In the genomic region with DNA sequence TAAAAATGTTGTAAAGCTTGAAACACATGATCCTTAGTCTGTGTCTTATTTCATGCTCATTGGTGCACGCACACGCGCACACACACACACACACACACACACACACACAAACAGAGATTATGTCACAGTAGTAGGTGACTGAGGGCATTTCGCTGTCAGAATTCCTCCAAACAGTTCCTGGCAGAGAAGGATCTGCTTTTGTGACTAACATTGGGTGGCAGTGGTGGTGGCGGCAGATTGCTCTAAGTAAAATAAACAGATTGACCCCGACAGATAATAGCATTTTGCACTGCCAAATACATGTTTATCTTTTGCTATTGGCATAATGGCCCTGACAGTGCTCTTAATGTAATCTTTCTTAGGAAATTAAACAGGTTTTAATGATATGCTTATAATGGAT, we compare ENCODE assay signal across 23 mouse cellular contexts.
DNase-seq lines count a peak whose midpoint lies in the region; ATAC-seq and TF ChIP-seq lines count a peak whose summit lies in the region.
"Had no signal": no experiment of that assay in that cellular context is flagged by ENCODE, and none has a peak within 500 bp of the region (broad histone marks: within the 10 kb centered on the region; RNA-seq: fewer than 3 reads in every experiment).

No protein-coding gene starts in this region.

- TF ChIP-seq POLR2A in CH12.LX (IDR thresholded peaks at IDR 0.05; ENCODE audit: low read depth, low read length), result no peak

- H3K79me2 ChIP-seq in CH12.LX (replicated peaks; ENCODE audit: control insufficient read depth, extremely low read depth, insufficient read depth, poor library complexity, severe bottlenecking), result no peaks in the 10 kb centered on the region
- no peaks in the 10 kb centered on the region for H3K79me2 ChIP-seq in macrophage (ENCODE audit: inconsistent target)

- in situ Hi-C loops in CH12.LX (cut with MboI; ENCODE audit: low pct_ligation_motif_present, low pct_unique_long_range_greater_than_20kb, low sequenced_read_pairs), result loop anchor here (10.0 kb wide), 1 partner anchor 92 kb away; no protein-coding TSS in a partner anchor

- ATAC-seq in lung, embryonic 14.5 days (ENCODE audit: insufficient read depth), result no peak
- no peak for ATAC-seq in hindbrain, postnatal 0 days
- ATAC-seq: activated CD4-positive, CD25-positive, alpha-beta regulatory T cell, adult 4 months; CD4-positive, CD25-positive, alpha-beta regulatory T cell, adult 4 months; forebrain, postnatal 0 days had no signal

- no peaks in the 10 kb centered on the region for H3K9me3 ChIP-seq in lung, embryonic 14.5 days (ENCODE audit: low read depth, low read length)
- H3K9me3 ChIP-seq in CH12.LX (replicated peaks; ENCODE audit: low read length), result peaks cover 3% of the 10 kb centered on the region
- no peaks in the 10 kb centered on the region for H3K9me3 ChIP-seq in hindbrain, postnatal 0 days (ENCODE audit: low read length)
- H3K9me3 ChIP-seq: embryonic facial prominence, embryonic 12.5 days; embryonic facial prominence, embryonic 15.5 days; heart, embryonic 12.5 days; heart, embryonic 15.5 days had no signal

- H3K27me3 ChIP-seq in lung, embryonic 14.5 days (ENCODE audit: insufficient read depth, low read length), result no peaks in the 10 kb centered on the region
- no peaks in the 10 kb centered on the region for H3K27me3 ChIP-seq in CH12.LX (replicated peaks)
- H3K27me3 ChIP-seq in hindbrain, postnatal 0 days (ENCODE audit: insufficient read depth, low read length), result no peaks in the 10 kb centered on the region
- H3K27me3 ChIP-seq: embryonic facial prominence, embryonic 12.5 days; embryonic facial prominence, embryonic 15.5 days; heart, embryonic 12.5 days; heart, embryonic 15.5 days had no signal

- DNase-seq in lung, embryonic 14.5 days, result peak; percentile 20
- DNase-seq in lung, postnatal 14 days, result no peak
- no peak for DNase-seq in CH12.LX (ENCODE audit: extremely low read depth)
- DNase-seq in lung, postnatal 25 days (ENCODE audit: low spot score), result peak; percentile 43
- no peak for DNase-seq in ovary, adult 18-20 months (ENCODE audit: low spot score)
- no peak for DNase-seq in spleen, postnatal 10 days (ENCODE audit: low spot score in 2 of 2)
- no peak for DNase-seq in hindbrain, postnatal 0 days (ENCODE audit: low spot score)
- DNase-seq: adrenal gland, adult 8-10 months; adrenal gland, postnatal 25 days; cerebellum, adult 18-20 months; cerebellum, adult 9-11 months; cerebellum, postnatal 25 days; forebrain, postnatal 0 days; gastrocnemius, postnatal 25 days; heart, postnatal 4 days had no signal

- no peaks in the 10 kb centered on the region for H3K36me3 ChIP-seq in lung, embryonic 14.5 days (ENCODE audit: insufficient read depth)
- H3K36me3 ChIP-seq in CH12.LX (replicated peaks in 1 of 2; ENCODE audit: control insufficient read depth in 1 of 2, insufficient read depth in 1 of 2, low read length in 1 of 2) (no peaks in the 10 kb centered on the region), macrophage (ENCODE audit: inconsistent target) (no peaks in the 10 kb centered on the region)
- no peaks in the 10 kb centered on the region for H3K36me3 ChIP-seq in hindbrain, postnatal 0 days (ENCODE audit: insufficient read depth, low read length)
- H3K36me3 ChIP-seq: embryonic facial prominence, embryonic 12.5 days; embryonic facial prominence, embryonic 15.5 days; heart, embryonic 12.5 days; heart, embryonic 15.5 days had no signal

- dilution Hi-C loops in CH12.LX (cut with MboI; ENCODE audit: extremely low pct_ligation_motif_present, extremely low pct_unique_long_range_greater_than_20kb, low sequenced_read_pairs), result no loop called here

- TF ChIP-seq RAD21 in CH12.LX (IDR thresholded peaks at IDR 0.05; ENCODE audit: low read depth, low read length), result no peak

- TF ChIP-seq CTCF in lung, embryonic 14.5 days (IDR thresholded peaks at IDR 0.05; ENCODE audit: low read depth), result no peak
- TF ChIP-seq CTCF in CH12.LX (conservative IDR thresholded peaks at IDR 0.05 in 1 of 2, IDR thresholded peaks at IDR 0.05 in 1 of 2; ENCODE audit: low read depth in 2 of 2, low read length in 2 of 2), result no peak
- no peak for TF ChIP-seq CTCF in hindbrain, postnatal 0 days (IDR thresholded peaks at IDR 0.05; ENCODE audit: low read depth)

- no peak overlapping the region for H3K4me3 ChIP-seq in lung, embryonic 14.5 days (ENCODE audit: low read depth, low read length)
- no peak overlapping the region for H3K4me3 ChIP-seq in CH12.LX (replicated peaks in 1 of 3; ENCODE audit: low read depth in 2 of 3, low read length in 2 of 3, poor library complexity in 1 of 3)
- no peak overlapping the region for H3K4me3 ChIP-seq in macrophage (ENCODE audit: inconsistent target)
- no peak overlapping the region for H3K4me3 ChIP-seq in hindbrain, postnatal 0 days (ENCODE audit: low read length)
- H3K4me3 ChIP-seq: embryonic facial prominence, embryonic 12.5 days; embryonic facial prominence, embryonic 15.5 days; heart, embryonic 12.5 days; heart, embryonic 15.5 days had no signal

- no peak overlapping the region for H3K27ac ChIP-seq in lung, embryonic 14.5 days (ENCODE audit: low read depth)
- no peak overlapping the region for H3K27ac ChIP-seq in CH12.LX (ENCODE audit: insufficient read depth, low read depth)
- H3K27ac ChIP-seq in macrophage, result peak overlapping the region; percentile 68
- no peak overlapping the region for H3K27ac ChIP-seq in hindbrain, postnatal 0 days
- H3K27ac ChIP-seq: embryonic facial prominence, embryonic 12.5 days; embryonic facial prominence, embryonic 15.5 days; heart, embryonic 15.5 days; hindbrain, embryonic 14.5 days had no signal

- no peak overlapping the region for H3K4me2 ChIP-seq in lung, embryonic 14.5 days
- peak overlapping the region; percentile 41; the same call in 1 of the 2 replicates for H3K4me2 ChIP-seq in CH12.LX (ENCODE audit: insufficient read depth, low read depth, poor library complexity, severe bottlenecking)
- no peak overlapping the region for H3K4me2 ChIP-seq in hindbrain, postnatal 0 days (ENCODE audit: low read depth, low read length)
- H3K4me2 ChIP-seq: embryonic facial prominence, embryonic 12.5 days; embryonic facial prominence, embryonic 15.5 days; heart, embryonic 12.5 days; heart, embryonic 15.5 days; hindbrain, embryonic 14.5 days had no signal

- 45% methylated on average over 6 of the region's 6 CpGs for WGBS in lung, embryonic 14.5 days
- WGBS in macrophage (ENCODE audit: missing documents), result 87% methylated on average over 6 of the region's 6 CpGs
- 81% methylated on average over 6 of the region's 6 CpGs for WGBS in hindbrain, postnatal 0 days

- no peak for TF ChIP-seq EP300 in CH12.LX (IDR thresholded peaks at IDR 0.05; ENCODE audit: low read length)

- H3K9ac ChIP-seq in lung, embryonic 14.5 days, result no peak overlapping the region
- H3K9ac ChIP-seq in CH12.LX (ENCODE audit: insufficient read depth, low read depth), result no peak overlapping the region
- H3K9ac ChIP-seq in hindbrain, postnatal 0 days (replicated peaks; ENCODE audit: low read length), result no peak overlapping the region
- H3K9ac ChIP-seq: embryonic facial prominence, embryonic 12.5 days; embryonic facial prominence, embryonic 15.5 days; forebrain, postnatal 0 days; heart, embryonic 12.5 days; heart, embryonic 15.5 days; hindbrain, embryonic 14.5 days had no signal

- no peaks in the 10 kb centered on the region for H3K4me1 ChIP-seq in lung, embryonic 14.5 days (ENCODE audit: insufficient read depth)
- peaks cover 3 to 34% of the 10 kb centered on the region in 2 experiments for H3K4me1 ChIP-seq in CH12.LX (ENCODE audit: control insufficient read depth in 1 of 2, insufficient read depth in 2 of 2)
- no peaks in the 10 kb centered on the region for H3K4me1 ChIP-seq in hindbrain, postnatal 0 days (ENCODE audit: insufficient read depth, low read length)
- H3K4me1 ChIP-seq: embryonic facial prominence, embryonic 12.5 days; heart, embryonic 12.5 days had no signal

TF ChIP-seq in CH12.LX, 34 proteins besides CTCF, POLR2A, EP300 and RAD21:
- no peak for TF ChIP-seq MXI1 (IDR thresholded peaks at IDR 0.05; ENCODE audit: low read depth, low read length)
- TF ChIP-seq CHD2 (IDR thresholded peaks at IDR 0.05; ENCODE audit: low read length), result no peak
- TF ChIP-seq E2F4 (IDR thresholded peaks at IDR 0.05; ENCODE audit: insufficient replicate concordance, low read depth, low read length), result no peak
- TF ChIP-seq JUN (IDR thresholded peaks at IDR 0.05; ENCODE audit: insufficient read depth, low read depth, low read length), result no peak
- TF ChIP-seq ELF1 (IDR thresholded peaks at IDR 0.05; ENCODE audit: low read depth, low read length), result no peak
- no peak for TF ChIP-seq SMC3 (IDR thresholded peaks at IDR 0.05; ENCODE audit: low read depth, low read length)
- no peak for TF ChIP-seq KAT2A (IDR thresholded peaks at IDR 0.05; ENCODE audit: insufficient replicate concordance, low read length)

Comparison
In these comparisons a context has a peak if more than half of its experiments do, and no peak if none do; other contexts are left out.
1. DNase-seq: peak in lung, embryonic 14.5 days (single experiment) and lung, postnatal 25 days (single experiment); none in lung, postnatal 14 days (single experiment), CH12.LX (single experiment), ovary, adult 18-20 months (single experiment), spleen, postnatal 10 days (0 of 2) and hindbrain, postnatal 0 days (single experiment).